Mouse (Mus musculus): ENCODE measurements around the gene Bcat2.

- TF ChIP-seq CTCF (IDR thresholded peaks at IDR 0.05; ENCODE audit: low read depth, low read length) (no peak), GATA2 (IDR thresholded peaks at IDR 0.05; ENCODE audit: borderline replicate concordance, low read depth, low read length) (no peak), TAL1 (conservative IDR thresholded peaks at IDR 0.05; ENCODE audit: low read depth, low read length) (no peak), POLR2AphosphoS5 (IDR thresholded peaks at IDR 0.05; ENCODE audit: insufficient replicate concordance, low read depth, low read length) (no peak)
Observed at GRCm38 (mm10) chr7:45522957-45523676, 46.8 kb upstream of the Bcat2 start.
